Mouse (Mus musculus) neural tube, embryonic 10.5 days (tissue): ENCODE measurements around the gene Pde11a.

Experiments
- DNase-seq: peaks from one replicate; pipeline ENCODE4 v3.0.0-alpha.2; 2017; ENCODE audit warnings: low spot score; ENCODE audit errors: extremely low spot score

The Pde11a gene

DNA sequence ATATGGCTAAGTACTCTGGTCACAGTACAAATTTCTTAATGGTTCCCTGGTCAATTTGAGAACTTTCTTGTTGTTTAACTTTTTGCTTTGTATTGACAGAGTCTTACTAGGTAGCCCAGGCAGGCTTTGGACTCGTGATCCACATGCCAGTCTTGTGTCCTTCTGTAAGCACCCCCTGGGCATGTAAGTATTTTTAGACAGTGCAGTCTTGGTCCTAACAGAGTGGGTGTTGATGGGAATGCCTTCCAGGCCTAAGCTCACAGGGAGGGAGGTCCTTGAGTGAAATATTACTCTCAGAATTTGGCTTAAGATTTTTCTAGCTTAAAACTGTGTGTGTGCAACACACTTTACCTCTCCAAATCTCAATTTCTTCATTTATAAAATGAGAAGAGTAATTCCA, 153.4 kb downstream of the Pde11a start:
- DNase-seq: no peak

DNA sequence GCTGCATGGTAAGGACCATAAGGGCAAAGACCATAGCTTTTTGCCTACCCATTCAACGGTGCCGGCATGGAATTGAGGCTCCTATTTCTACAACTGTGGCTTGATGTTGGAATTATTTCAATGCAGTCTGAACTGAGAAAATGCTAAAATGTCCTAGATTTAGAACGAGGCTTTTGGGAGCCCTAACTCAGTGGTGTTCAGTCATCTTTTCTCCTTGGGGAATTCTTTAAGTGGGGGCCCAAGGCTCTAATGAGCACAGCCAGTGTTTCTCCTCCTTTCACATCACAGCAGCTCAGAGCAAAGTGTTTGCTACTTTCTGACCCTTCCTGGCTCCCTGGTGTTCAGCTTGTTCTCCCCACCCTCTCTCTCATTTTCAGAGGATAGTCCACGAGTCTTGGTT, 175.8 kb downstream of the Pde11a start:
- DNase-seq: no peak

DNA sequence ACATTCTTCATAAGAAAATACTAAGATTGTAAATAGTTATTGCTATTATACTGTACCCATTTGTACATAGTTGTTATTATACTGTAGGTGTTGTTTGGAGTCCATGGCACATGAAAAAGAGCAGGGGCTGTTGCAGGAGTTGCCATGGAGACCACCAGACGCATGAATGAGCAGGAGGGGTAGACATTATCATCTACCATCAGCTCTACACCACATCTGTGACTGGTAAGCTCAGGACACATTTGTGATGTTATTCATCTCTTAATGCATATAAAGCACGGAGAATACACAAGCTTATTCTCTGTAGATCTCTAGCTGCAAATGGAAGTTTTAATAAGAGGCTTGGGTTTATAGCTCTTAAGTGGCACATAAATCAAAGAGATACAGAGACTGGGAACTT, 179.6 kb downstream of the Pde11a start:
- no peak for DNase-seq

DNA sequence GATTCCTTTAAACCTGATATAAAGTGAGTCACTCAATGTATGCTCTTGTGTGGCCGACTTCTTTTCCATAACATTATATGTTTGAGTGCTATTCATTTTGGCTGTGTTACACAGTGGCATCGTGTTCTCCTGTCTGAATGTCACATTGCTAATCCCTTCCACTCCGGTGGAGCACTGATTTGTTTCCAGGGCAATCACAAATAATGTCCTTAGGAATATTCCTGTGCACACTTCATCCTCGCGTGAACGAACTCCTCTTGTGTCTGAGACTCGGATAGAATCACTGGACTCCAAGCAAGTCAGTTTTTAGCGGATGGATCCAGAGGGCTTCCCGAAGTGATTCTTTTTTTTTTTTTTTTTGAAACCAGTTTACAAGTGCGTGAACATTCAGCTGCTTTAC, 197.4 kb downstream of the Pde11a start:
- DNase-seq: no peak

DNA sequence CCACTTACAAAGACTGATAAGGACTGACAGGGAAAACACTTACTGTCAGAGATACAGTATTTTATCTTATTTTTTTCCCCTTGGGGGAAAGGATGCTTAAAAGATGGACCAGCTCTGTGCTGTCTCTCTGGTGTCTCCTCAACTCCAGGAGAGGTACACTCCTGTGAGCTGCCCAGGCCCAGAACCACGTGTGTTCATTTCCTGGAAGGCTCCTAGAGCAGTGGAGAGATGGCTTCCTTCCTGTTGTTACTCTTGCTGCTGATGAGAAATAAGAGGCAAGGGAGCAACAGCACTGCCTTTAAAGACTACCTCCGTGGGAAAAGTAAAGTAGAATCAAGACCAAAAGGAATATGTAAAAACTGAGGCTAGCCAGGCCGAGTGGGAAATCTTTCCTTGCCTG, 205.6 kb downstream of the Pde11a start:
- no peak for DNase-seq

DNA sequence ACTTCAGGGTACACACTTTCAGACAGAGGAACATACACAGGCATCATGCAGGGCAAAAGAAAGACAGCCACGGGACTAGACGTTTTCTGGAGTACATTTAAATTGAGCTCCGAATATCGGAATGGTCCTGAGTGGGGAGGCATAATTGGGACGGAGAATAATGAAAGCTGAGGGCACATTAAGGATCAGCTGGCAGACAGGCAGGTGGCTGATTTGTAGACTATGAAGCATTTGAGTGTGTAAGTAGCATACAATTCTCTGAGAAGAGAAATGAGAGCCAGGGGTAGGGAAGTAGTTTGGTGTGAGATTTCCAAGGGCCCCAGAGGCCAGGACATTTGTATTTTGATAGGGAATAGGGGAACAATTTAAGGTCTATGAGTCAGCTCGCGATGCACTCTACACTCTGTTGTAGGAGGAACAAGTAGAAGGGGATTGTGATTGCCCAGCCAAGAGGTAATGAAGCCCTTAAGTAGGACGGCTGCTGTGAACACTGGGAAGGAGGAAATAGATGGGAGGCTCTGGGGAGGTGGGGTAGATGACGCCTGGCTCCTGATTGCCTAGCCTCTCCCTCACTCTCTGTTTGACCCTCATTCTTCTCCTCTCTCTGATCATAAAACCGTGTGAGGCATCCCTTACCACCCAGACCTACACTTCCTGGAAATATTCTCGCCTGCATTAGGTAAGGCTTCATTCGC, 208.5 kb downstream of the Pde11a start:
- DNase-seq: no peak

DNA sequence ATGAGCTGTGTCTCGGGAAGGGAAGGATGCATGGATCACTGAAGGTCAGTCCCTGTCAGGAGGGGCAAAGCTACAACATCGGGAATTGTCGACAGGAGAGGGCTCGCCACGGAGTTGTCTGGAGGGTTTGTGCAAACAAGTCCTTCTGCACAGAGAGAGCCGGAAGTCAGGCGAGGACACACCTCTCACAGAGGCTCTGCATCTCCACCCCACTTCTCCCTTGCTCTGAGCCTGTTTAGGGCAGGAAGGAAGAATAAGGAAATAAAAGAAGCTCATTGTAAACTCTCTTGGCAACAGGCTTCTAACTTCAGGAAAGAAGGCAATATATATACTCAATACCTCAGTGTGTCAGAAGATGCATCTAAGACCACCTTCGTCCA, 209.5 kb downstream of the Pde11a start:
- no peak for DNase-seq

DNA sequence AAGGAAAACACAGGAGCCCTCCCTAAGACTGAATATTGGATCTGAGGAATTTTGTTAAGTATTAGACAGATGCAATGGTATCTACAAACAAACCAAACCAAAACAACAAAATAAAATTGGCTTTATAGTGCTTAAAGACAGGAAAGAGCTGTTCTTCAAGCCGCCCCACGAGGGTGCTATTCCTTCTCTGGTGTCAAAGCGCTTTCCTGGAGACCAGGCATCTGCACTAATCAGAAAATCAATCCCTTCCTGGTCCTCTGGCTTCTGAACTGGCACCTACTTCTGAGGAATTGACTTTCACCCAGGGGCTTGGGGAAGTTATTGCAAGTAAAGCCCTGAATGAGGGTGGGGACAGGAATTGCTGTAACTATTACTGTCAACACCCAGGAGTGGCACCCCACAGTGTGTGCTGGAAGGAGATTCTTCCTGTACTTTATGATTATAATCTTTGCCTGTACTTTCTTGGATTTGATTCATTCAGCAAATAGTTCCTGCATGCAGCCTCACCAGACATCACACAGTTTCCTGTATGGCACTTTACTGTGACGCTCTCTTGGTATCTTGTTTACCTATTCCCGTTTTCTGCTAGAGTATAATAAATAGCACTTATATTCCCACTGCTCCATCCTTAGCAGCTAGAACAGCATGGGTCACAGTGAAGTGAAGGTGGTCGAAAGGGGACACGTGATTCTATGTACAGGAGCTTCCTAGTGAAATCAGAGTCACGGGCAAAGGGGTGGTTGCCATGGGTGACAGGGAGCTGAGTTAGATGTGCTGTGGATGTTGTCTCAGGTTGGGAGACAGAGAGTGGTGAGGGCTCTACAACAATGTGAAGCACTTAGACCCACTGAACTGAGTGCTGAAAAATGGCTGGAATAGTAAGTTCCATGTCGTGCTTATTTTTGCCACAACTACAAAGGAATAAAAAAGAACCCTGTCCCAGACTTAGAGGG, 210.2 kb downstream of the Pde11a start:
- DNase-seq: no peak

DNA sequence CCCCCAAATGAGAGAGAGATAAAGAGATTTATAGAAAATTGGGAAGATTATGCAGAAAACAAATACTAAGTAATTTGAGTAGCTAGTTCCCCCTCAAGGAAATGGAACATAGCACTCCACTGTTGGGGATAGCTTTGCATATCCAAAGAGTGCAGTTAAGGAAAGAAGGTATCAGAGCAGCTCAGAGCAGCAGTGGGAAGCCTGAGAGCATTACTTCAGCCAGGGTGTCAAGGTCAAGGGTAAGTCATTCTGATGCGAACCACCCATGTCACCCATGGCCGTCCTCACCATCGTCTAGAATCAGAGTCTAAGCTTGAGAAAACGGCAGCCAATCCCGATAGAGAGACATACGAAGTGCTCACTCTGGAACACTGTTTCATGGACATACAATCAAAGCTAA, 211.9 kb downstream of the Pde11a start:
- no peak for DNase-seq

DNA sequence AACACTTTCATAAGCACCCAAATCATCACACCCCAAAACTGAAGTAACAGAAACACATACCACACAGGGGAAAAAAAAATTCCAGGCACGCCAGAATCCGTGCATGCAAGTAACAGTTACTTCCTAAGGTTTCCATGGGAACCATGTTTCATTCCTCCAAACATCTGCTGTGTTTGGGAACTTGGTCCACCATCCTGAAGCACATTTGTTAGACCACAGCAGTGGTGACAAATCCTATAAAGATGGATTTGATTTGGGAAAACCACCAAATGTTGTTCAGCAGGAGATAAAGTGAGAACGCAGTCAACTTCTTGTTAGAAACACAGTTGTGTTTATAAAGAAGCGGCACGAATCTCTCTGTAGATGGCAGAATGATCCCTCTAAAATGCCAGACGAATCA, 213.8 kb downstream of the Pde11a start:
- DNase-seq: no peak

DNA sequence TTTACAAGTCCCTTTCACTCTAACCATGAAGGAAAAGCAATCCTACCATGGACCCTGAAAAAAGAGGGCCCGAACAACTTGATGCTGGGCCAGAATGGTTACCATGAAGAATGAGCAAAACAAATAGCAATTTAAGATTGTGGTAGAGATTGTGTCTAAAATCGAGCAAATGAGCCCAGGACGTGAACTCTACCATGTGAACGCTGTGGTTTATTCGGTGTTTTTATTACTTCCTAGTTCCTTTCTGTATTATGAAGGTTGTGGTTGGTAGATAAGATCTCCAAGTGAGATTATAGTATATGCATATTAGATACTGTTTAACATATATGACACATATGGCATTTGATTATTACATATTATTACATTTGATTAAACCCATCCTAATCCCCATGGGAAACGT, 216.4 kb downstream of the Pde11a start:
- no peak for DNase-seq

DNA sequence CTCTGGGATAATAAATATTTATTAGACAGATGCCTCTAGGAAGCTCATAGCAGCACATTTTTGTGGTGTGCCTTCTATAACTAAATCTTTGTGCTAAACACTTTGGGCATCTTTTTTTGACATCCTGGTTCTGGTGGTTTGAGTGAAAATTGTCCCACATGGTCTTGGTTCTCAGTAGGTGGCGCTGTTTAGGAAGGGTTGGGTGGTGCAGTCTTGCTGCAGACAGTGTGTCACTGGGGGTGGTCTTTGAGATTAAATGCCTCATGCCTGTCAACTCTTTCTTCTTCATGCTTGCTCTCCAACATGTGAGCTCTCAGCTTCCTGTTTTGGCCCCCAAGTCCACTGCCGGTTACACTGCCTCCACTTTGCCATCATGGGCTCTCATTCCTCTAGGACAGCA, 218.7 kb downstream of the Pde11a start:
- no peak for DNase-seq

DNA sequence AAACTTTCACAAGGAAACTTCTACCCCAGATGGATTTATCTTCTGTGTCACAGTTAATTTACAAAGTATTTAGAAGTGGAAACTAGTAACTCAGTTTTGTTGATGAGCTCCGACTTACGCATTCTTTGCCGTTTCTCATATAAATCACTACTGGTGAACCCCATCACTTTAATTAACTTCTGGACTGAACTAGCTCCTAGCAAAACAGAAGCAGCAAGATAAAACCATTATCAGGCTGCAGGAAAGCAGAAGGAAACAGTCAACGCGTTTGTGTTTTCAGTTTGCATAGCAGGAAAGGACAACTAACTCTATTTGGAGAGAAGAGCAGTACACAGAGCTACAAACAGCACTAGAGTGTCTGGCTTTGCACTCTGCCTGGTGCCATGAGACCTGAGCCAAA, 220.1 kb downstream of the Pde11a start:
- no peak for DNase-seq

DNA sequence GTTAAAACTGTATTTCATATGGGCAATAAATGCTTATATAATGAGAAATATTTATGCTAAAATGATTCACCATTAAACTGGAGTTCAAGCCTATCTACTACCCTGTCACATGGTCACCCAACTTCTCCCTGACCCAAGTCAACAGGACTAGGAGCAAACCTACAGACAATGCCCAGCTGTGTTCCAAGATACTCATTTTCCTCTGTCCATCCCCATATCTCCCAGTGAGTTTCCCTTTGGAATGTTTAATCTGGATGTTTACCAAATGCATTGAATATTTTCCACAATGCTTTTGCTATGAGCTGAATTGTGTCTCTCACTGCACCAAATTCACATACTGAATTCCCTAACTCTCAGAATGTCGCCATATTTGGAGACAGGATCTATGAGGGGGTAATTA, 221.4 kb downstream of the Pde11a start:
- DNase-seq: no peak

DNA sequence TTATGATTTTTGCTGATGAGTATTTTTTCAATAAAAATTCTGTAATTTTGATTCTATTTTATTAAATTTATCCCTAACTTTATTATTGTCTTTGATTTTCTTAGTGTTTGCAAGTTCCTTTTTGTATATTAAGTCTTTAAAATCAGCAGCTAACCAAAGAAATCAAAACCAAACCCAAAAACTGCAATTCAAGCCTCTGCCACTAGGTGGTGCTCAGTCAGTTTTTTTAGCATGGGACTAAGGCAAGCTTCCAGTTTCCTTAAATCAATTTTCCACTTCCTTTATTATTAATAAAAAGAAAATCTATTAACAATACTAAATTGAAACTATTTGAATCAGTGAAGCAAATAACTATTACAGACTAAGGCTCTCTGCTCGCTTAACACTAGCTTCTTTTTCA, 222.9 kb downstream of the Pde11a start:
- peak; percentile 68 for DNase-seq

DNA sequence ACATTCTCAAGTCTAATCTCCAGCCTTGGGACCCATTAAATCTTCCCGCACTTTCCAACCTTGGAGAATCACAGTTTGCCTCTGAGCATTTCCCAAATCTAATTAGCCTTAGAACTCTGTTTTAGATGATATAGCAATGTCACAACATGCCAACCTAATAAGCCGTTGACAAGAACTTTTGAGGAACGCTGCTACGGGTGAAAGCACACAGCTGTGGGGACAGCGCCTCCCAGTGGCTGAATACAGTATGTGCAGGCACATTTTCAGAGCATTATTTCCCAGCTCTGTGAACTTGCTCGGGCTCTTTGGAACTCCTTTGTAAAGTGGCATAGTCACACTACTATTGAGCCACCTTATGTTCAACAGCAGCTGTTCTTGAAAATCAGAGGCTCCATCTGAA, 223.8 kb downstream of the Pde11a start:
- peak; percentile 70 for DNase-seq

DNA sequence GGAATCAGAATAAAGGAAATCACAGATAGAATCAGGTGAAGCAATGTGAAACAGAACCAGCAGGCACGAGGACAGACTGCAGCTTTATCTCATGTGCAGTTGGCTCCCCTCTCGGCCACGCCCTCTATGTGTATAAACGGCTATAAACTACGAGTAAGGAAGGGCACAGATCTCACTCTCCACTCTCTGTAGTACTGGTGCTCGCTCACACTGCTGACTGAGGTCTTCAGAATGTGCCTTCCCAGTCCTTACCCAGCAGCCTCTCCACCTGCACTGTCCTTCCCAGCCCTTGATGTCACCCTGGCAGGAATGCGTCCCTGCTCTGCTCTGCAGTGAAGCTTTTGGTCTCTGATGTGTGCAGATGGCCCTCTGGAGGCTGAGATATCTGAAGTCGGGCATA, 228.9 kb downstream of the Pde11a start:
- no peak for DNase-seq

DNA sequence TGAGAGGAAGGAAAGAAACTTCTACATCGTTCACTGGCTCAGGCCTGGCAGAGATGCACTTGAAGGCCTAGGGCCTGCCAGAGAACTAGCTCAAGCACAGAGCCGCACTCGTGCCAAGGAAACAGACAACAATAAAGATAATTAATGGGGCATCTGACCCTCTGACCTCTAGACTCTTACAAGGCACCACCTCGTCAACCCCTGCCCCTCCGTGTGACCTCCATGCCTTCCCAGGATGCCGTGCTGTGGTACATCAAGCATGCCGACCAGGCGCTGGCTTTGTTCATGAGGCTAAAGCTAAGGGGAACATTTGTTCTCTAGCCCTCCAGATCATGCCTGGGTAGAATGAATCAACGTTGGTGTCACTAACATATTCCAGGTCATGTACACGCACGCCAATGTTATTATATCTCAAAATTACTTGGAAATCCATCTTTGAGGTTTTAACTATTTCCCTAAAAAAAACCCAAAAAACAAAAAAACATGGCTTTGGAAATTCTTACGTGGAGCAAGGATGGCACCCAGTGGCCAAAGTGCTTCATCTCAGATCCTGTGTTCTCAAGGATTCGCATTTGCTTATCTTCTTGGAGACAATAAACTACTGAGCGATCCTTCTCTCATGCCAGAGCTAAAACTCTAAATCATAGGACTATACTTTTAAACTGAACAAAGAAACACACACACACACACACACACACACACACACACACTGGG, 236.5 kb downstream of the Pde11a start:
- DNase-seq: peak; percentile 78

DNA sequence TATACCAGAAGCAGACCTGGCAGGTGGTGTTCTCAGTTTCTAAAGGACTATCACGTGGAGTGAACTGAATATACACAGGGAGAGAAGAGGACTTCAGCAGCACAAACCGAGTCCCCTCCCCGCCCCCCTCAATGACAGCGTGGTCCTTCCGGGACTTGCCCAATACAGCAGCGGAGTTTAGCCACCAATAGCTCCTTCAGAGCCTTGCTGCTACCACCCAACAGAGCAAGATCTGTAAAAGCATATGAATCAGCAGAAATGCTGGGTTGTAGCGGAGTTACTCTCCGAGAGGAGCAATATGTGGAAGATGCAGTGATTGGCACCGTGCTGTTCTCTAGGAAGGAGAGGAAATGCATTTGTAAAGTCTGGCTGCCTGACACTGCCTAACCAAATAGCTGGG, 238.0 kb downstream of the Pde11a start:
- no peak for DNase-seq

DNA sequence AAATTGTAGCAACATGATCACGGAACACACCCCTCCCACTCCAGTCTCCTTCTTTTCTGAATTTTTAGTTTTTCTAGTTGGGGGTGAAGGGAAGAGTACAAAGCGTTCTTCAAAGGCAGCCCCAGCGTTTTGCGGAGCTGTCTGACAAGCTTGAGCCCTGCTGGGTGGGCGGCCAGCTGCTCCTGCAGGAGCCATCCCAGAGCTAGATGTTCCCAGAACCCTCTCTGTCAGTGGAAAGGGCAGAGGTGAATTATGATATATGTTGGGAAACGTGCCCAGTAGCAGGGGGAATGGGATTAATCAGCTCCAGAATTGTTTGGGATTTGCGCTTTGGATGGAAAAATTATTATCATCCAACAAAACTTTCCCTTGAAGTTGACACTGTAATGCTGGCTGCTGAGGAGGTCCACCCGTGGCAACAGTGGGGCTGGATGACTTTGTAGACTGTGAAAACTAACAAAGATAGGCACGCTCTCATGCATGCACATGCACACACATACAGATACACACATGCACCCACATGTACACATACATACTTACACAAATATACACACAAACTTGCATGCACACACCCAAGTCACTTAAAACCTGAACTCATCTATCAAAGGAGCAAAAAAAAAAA, 238.7 kb downstream of the Pde11a start:
- DNase-seq: no peak

DNA sequence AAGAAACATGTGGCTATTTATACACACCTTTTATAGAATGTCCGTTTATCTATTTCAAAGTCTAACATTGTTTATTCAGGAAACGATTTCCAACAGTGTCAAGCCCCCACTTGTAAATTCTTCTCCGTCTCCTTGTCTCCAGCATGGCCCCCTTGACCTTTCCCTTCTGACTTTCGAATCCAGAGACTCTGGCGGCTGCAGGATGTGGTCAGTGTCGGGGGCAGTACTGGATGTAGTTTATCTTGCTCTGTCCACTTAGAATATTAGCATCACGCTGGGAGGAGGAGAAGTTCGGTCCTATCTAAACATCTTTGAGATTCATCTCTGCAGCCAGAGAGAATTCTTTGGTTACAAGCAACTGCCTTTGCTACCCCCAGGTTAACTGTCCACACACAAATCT, 240.2 kb downstream of the Pde11a start:
- DNase-seq: no peak

DNA sequence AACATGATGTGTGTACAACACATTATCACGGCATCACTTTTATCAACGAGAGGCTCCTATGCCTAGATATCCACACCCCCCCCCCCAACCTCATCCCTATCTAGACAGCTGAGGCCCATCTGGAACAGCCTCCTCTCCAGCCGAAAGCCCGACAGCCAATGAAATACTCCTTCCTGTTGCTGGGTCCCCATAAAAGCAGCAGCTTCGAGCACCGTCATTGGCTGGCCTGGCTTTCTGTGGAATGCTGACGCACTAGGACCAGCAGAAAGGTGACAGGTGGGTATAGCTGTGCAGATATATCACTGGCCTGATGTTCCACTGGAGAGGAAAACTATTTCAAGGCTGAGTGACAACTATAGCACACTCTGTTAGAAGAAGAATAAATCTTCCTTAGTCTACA, 240.7 kb downstream of the Pde11a start:
- no peak for DNase-seq
